In the genomic region with DNA sequence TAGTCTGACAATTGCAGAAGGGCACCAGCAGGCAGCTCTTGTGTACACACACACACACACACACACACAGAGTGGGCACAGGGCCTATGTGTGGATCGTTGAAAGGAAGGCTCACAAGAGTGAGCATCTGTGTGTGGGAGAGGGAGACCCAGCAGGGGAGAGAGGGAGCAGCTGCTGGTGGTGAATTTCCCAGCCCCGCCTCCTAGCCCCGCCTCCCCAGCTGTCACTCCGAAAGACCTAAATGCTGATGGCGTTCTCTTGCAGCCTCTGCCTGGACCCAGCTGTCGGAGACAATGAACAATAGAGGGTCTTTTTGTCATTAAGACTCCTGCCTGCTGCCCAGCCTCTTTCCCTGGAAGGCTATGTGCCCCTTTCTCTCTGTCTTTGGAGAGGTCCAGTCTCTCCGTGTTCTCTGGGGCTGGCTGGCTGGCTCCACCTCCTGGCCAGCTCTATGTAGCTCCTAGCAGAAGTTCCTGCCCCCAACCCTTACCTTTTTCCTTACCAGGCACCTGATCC, we compare ENCODE assay signal across 8 mouse cellular contexts. TPM values are rescaled to one million over a fixed set of nuclear protein-coding genes. Genes with fewer than 3 reads are reported as not detected.
DNase-seq lines count a peak whose midpoint lies in the region; ATAC-seq and TF ChIP-seq lines count a peak whose summit lies in the region.

No protein-coding gene starts in this region.

- no peak overlapping the region for H3K27ac ChIP-seq in heart, embryonic 10.5 days
- 0 out of 2 replicates have a peak overlapping the region, but pooled peaks have one; percentile 19 for H3K27ac ChIP-seq in kidney, embryonic 16.5 days (ENCODE audit: low read length)
- H3K27ac ChIP-seq in limb, embryonic 14.5 days (replicated peaks; ENCODE audit: low read depth, low read length) = 0 out of 2 replicates have a peak overlapping the region, but pooled peaks have one; percentile 7

- H3K36me3 ChIP-seq in heart, embryonic 10.5 days = no peaks in the 10 kb centered on the region
- H3K36me3 ChIP-seq in kidney, embryonic 16.5 days (ENCODE audit: insufficient read depth, low read length) = no peaks in the 10 kb centered on the region
- no peaks in the 10 kb centered on the region for H3K36me3 ChIP-seq in limb, embryonic 14.5 days (ENCODE audit: control insufficient read depth, insufficient read depth, low read length)

- TF ChIP-seq POLR2A in limb, embryonic 14.5 days (IDR thresholded peaks at IDR 0.05; ENCODE audit: borderline replicate concordance, extremely low read depth, insufficient read depth, insufficient read length) = no peak

- ATAC-seq in kidney, embryonic 16.5 days (ENCODE audit: low FRiP score, low TSS enrichment) = peak; percentile 87
- peak; percentile 85 for ATAC-seq in limb, embryonic 14.5 days (ENCODE audit: low FRiP score, low read depth)

- no peak overlapping the region for H3K9ac ChIP-seq in kidney, embryonic 16.5 days (replicated peaks; ENCODE audit: low read length)
- H3K9ac ChIP-seq in limb, embryonic 14.5 days (ENCODE audit: low read depth, low read length, severe bottlenecking) = peak overlapping the region; percentile 34; the same call in 1 of the 2 replicates

- peak overlapping the region; percentile 57 for H3K4me2 ChIP-seq in kidney, embryonic 16.5 days (replicated peaks; ENCODE audit: low read depth, low read length)
- H3K4me2 ChIP-seq in limb, embryonic 14.5 days (replicated peaks; ENCODE audit: low read depth, low read length, severe bottlenecking) = peak overlapping the region; percentile 63

- 2% methylated on average over 7 of the region's 7 CpGs for WGBS in heart, embryonic 10.5 days
- WGBS in kidney, embryonic 16.5 days = 1% methylated on average over 7 of the region's 7 CpGs
- 0% methylated on average over 7 of the region's 7 CpGs for WGBS in limb, embryonic 14.5 days

- no peaks in the 10 kb centered on the region for H3K9me3 ChIP-seq in heart, embryonic 10.5 days
- no peaks in the 10 kb centered on the region for H3K9me3 ChIP-seq in kidney, embryonic 16.5 days (ENCODE audit: low read length)
- no peaks in the 10 kb centered on the region for H3K9me3 ChIP-seq in limb, embryonic 14.5 days (ENCODE audit: control insufficient read depth, low read length)

- peak overlapping the region; percentile 49 for H3K4me3 ChIP-seq in heart, embryonic 10.5 days
- H3K4me3 ChIP-seq in kidney, embryonic 16.5 days (ENCODE audit: low read length) = peak overlapping the region; percentile 42
- peak overlapping the region; percentile 38 for H3K4me3 ChIP-seq in limb, embryonic 14.5 days (replicated peaks; ENCODE audit: low read length)

- peaks cover 69% of the 10 kb centered on the region for H3K27me3 ChIP-seq in heart, embryonic 10.5 days (ENCODE audit: insufficient read depth, poor library complexity, severe bottlenecking)
- H3K27me3 ChIP-seq in kidney, embryonic 16.5 days (ENCODE audit: insufficient read depth, low read length) = peaks cover 38% of the 10 kb centered on the region
- peaks cover 38% of the 10 kb centered on the region for H3K27me3 ChIP-seq in limb, embryonic 14.5 days (ENCODE audit: control insufficient read depth, insufficient read depth, low read length)

- DNase-seq in spleen, adult 18-20 months = peak; percentile 27 to 56
- DNase-seq in spleen, adult 12 weeks (ENCODE audit: low spot score) = no peak
- DNase-seq in embryo, embryonic 11 days = peak; percentile 87
- DNase-seq in heart, embryonic 10.5 days (ENCODE audit: low spot score) = no peak
- peak; percentile 76 for DNase-seq in limb, embryonic 14.5 days (ENCODE audit: low spot score)
- peak; percentile 85 for DNase-seq in neural tube, embryonic 10.5 days (ENCODE audit: extremely low spot score, low spot score)
- DNase-seq in thymus, postnatal 14 days = peak; percentile 44

- peaks cover 28% of the 10 kb centered on the region for H3K4me1 ChIP-seq in heart, embryonic 10.5 days
- H3K4me1 ChIP-seq in kidney, embryonic 16.5 days (ENCODE audit: insufficient read depth, low read length) = peaks cover 38% of the 10 kb centered on the region
- peaks cover 7% of the 10 kb centered on the region; the same call in 1 of the 2 replicates for H3K4me1 ChIP-seq in limb, embryonic 14.5 days (ENCODE audit: control insufficient read depth, insufficient read depth, low read length)

RNA-seq across cellular contexts. Expression of gene Btbd17, which starts 0.5 kb away (rescaled TPM):
- polyA plus RNA-seq in heart, embryonic 10.5 days (2016; fragmentation: Nextera tagmentation; extraction: Ambion mirVana) = 0.21 and 0.34 TPM in 2 replicates
- polyA plus RNA-seq in kidney, embryonic 16.5 days (2015; fragmentation: Nextera tagmentation; extraction: Ambion mirVana) = 0.47 and 0.54 TPM in 2 replicates
- 2.7 and 3.2 TPM in 2 replicates for polyA plus RNA-seq in limb, embryonic 14.5 days (2012; rRNA removed)
- 1.00 and 1.4 TPM in 2 replicates for polyA plus RNA-seq in limb, embryonic 14.5 days (2014; fragmentation: Nextera tagmentation; extraction: Ambion mirVana)

RNA-seq across cellular contexts. Expression of gene Gpr142, which starts 3.4 kb away (rescaled TPM):
- polyA plus RNA-seq in heart, embryonic 10.5 days (2016; fragmentation: Nextera tagmentation; extraction: Ambion mirVana) = not detected in 2 replicates
- not detected in 2 replicates for polyA plus RNA-seq in kidney, embryonic 16.5 days (2015; fragmentation: Nextera tagmentation; extraction: Ambion mirVana)
- polyA plus RNA-seq in limb, embryonic 14.5 days (2012; rRNA removed) = 0.19 TPM in 1 of 2 replicates, not detected in the other
- not detected in 2 replicates for polyA plus RNA-seq in limb, embryonic 14.5 days (2014; fragmentation: Nextera tagmentation; extraction: Ambion mirVana)

RNA-seq across cellular contexts. Expression of gene Kif19a, which starts 30.1 kb away (rescaled TPM):
- polyA plus RNA-seq in heart, embryonic 10.5 days (2016; fragmentation: Nextera tagmentation; extraction: Ambion mirVana) = 0.14 TPM in 1 of 2 replicates, not detected in the other
- polyA plus RNA-seq in kidney, embryonic 16.5 days (2015; fragmentation: Nextera tagmentation; extraction: Ambion mirVana) = 0.22 and 0.46 TPM in 2 replicates
- 0.93 and 1.1 TPM in 2 replicates for polyA plus RNA-seq in limb, embryonic 14.5 days (2012; rRNA removed)
- polyA plus RNA-seq in limb, embryonic 14.5 days (2014; fragmentation: Nextera tagmentation; extraction: Ambion mirVana) = 0.17 and 0.39 TPM in 2 replicates

RNA-seq across cellular contexts. Expression of gene Gprc5c, which starts 55.7 kb away (rescaled TPM):
- 36.6 and 46.3 TPM in 2 replicates for polyA plus RNA-seq in heart, embryonic 10.5 days (2016; fragmentation: Nextera tagmentation; extraction: Ambion mirVana)
- polyA plus RNA-seq in kidney, embryonic 16.5 days (2015; fragmentation: Nextera tagmentation; extraction: Ambion mirVana) = 153 and 162 TPM in 2 replicates
- 34.1 and 48.8 TPM in 2 replicates for polyA plus RNA-seq in limb, embryonic 14.5 days (2012; rRNA removed)
- polyA plus RNA-seq in limb, embryonic 14.5 days (2014; fragmentation: Nextera tagmentation; extraction: Ambion mirVana) = 35.5 and 42.3 TPM in 2 replicates

Comparison
In these comparisons a context has a peak if more than half of its experiments do, and no peak if none do; other contexts are left out.
1. DNase-seq: peak in spleen, adult 18-20 months (2 of 2), embryo, embryonic 11 days (single experiment), limb, embryonic 14.5 days (single experiment), neural tube, embryonic 10.5 days (single experiment) and thymus, postnatal 14 days (single experiment); none in spleen, adult 12 weeks (single experiment) and heart, embryonic 10.5 days (single experiment).
2. Peak in every context shown above with its lines, with median percentiles within 50 percentile points of each other: H3K4me3 ChIP-seq.